Mouse (Mus musculus): ENCODE measurements at regions not wholly inside any gene's neighbourhood (a gene's known extent, or its start where the extent isn't known, plus 50 kb on each side); places are given as distances from the start of the nearest gene placed in this dataset.

DNA sequence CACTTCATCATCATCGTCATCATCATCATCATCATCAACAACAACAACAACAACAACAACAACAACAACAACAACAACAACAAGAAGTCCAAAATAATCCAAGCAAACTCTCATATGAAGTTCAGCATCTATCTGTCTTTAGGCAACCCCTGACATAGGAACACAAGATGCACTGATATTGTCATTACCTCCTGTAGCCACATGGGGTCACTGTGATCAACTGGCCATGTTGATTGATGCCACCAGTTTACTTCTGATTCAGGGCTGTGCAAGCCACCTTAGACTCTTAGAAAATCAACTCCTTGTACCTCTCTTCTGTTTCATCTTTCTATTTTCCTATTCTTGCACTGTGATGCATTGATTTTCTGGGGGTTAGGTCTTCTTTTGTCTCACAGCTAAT, 115.0 kb downstream of the Gm21750 start:
- TF ChIP-seq CTCF (IDR thresholded peaks at IDR 0.05; ENCODE audit: low read depth, low read length) (peak; percentile 88), POLR2AphosphoS5 (IDR thresholded peaks at IDR 0.05; ENCODE audit: insufficient replicate concordance, low read depth, low read length) (no peak)

Data from G1E (cell line).